Comparison of ENCODE assay signal across 14 mouse cellular contexts in genomic region chr2:85131724-85132123, GRCm38 (mm10). TPM values are rescaled to one million over a fixed set of nuclear protein-coding genes. Genes with fewer than 3 reads are reported as not detected.
A peak's percentile ranks its signal among the peaks of the same experiment; 100 is the strongest.
DNase-seq lines count a peak whose midpoint lies in the region; ATAC-seq and TF ChIP-seq lines count a peak whose summit lies in the region.
"Had no signal": no experiment of that assay in that cellular context is flagged by ENCODE, and none has a peak within 500 bp of the region (broad histone marks: within the 10 kb centered on the region; RNA-seq: fewer than 3 reads in every experiment).

No protein-coding gene starts in this region.

- intact Hi-C loops in heart, adult 2 months (cut with DNase I) = loop anchor here (1.0 kb wide), 1 partner anchor 47 kb away; no protein-coding TSS in a partner anchor
- intact Hi-C loops in heart, postnatal 36 days (cut with DNase I) = no loop called here

- H3K27me3 ChIP-seq in heart, adult 2 months (ENCODE audit: control insufficient read depth, insufficient read depth, low read length) = no peaks in the 10 kb centered on the region
- peaks cover 7% of the 10 kb centered on the region for H3K27me3 ChIP-seq in liver, embryonic 11.5 days (replicated peaks; ENCODE audit: control insufficient read depth, insufficient read depth, low read length)
- H3K27me3 ChIP-seq in liver, postnatal 0 days (ENCODE audit: insufficient read depth, low read length) = no peaks in the 10 kb centered on the region
- peaks cover 2% of the 10 kb centered on the region; the same call in 1 of the 2 replicates for H3K27me3 ChIP-seq in heart, embryonic 12.5 days (replicated peaks)
- H3K27me3 ChIP-seq: embryonic facial prominence, embryonic 12.5 days had no signal

- peaks cover 16% of the 10 kb centered on the region for H3K4me1 ChIP-seq in heart, adult 2 months (ENCODE audit: control insufficient read depth, insufficient read depth, low read length)
- H3K4me1 ChIP-seq in liver, embryonic 11.5 days (replicated peaks; ENCODE audit: control insufficient read depth, insufficient read depth, low read length) = peaks cover 16% of the 10 kb centered on the region
- peaks cover 9% of the 10 kb centered on the region; the same call in 1 of the 2 replicates for H3K4me1 ChIP-seq in liver, postnatal 0 days (ENCODE audit: insufficient read depth)
- H3K4me1 ChIP-seq in heart, embryonic 12.5 days (replicated peaks) = peaks cover 26% of the 10 kb centered on the region
- H3K4me1 ChIP-seq: embryonic facial prominence, embryonic 12.5 days had no signal

- no peak overlapping the region for H3K4me3 ChIP-seq in heart, adult 2 months
- no peak overlapping the region for H3K4me3 ChIP-seq in liver, embryonic 11.5 days (ENCODE audit: low read depth, low read length)
- H3K4me3 ChIP-seq in liver, postnatal 0 days (ENCODE audit: low read depth, low read length) = no peak overlapping the region
- no peak overlapping the region for H3K4me3 ChIP-seq in heart, embryonic 12.5 days
- H3K4me3 ChIP-seq: embryonic facial prominence, embryonic 12.5 days had no signal

- DNase-seq in heart, adult 2 months = peak in 1 of 2 experiments; percentile 52
- DNase-seq in heart, postnatal 36 days = no peak
- no peak for DNase-seq in liver, embryonic 11.5 days (ENCODE audit: low spot score)
- DNase-seq in liver, postnatal 0 days = no peak
- no peak for DNase-seq in layer of hippocampus, adult 11-12 months (ENCODE audit: low spot score)
- DNase-seq in natural killer cell, adult 2 months (ENCODE audit: low spot score in 2 of 2) = no peak
- DNase-seq: adrenal gland, adult 8-10 months; cerebellum, adult 18-20 months; thymus, postnatal 14 days had no signal

- ATAC-seq in liver, embryonic 11.5 days (replicated peaks; ENCODE audit: low FRiP score) = 0 out of 2 replicates have a peak, but pooled peaks have one; percentile 22
- no peak for ATAC-seq in liver, postnatal 0 days
- no peak for ATAC-seq in heart, embryonic 12.5 days (ENCODE audit: insufficient number of reproducible peaks, low FRiP score)
- ATAC-seq in megakaryocyte-erythroid progenitor cell, adult 5-6 weeks (replicated peaks; ENCODE audit: low FRiP score, low TSS enrichment, poor library complexity, severe bottlenecking) = peak; percentile 42
- ATAC-seq: CD4-positive, CD25-positive, alpha-beta regulatory T cell, adult 4 months; Patski had no signal

- no peak for TF ChIP-seq EP300 in heart, adult 2 months (IDR thresholded peaks at IDR 0.05; ENCODE audit: insufficient read depth, low read depth, low read length)
- no peak for TF ChIP-seq EP300 in liver, postnatal 0 days (IDR thresholded peaks at IDR 0.05; ENCODE audit: low read depth)

- no peaks in the 10 kb centered on the region for H3K9me3 ChIP-seq in liver, embryonic 11.5 days (ENCODE audit: control insufficient read depth, low read length)
- H3K9me3 ChIP-seq in liver, postnatal 0 days (ENCODE audit: low read length) = no peaks in the 10 kb centered on the region
- no peaks in the 10 kb centered on the region for H3K9me3 ChIP-seq in heart, embryonic 12.5 days (replicated peaks)
- H3K9me3 ChIP-seq: embryonic facial prominence, embryonic 12.5 days had no signal

- no peaks in the 10 kb centered on the region for H3K79me2 ChIP-seq in heart, adult 2 months (replicated peaks; ENCODE audit: control insufficient read depth, insufficient read depth, low read length)

- H3K27ac ChIP-seq in heart, adult 2 months = peak overlapping the region; percentile 85
- H3K27ac ChIP-seq in liver, embryonic 11.5 days (ENCODE audit: low read depth, low read length) = no peak overlapping the region
- no peak overlapping the region for H3K27ac ChIP-seq in liver, postnatal 0 days (ENCODE audit: low read depth)
- peak overlapping the region; percentile 60; the same call in 1 of the 2 replicates for H3K27ac ChIP-seq in heart, embryonic 12.5 days (ENCODE audit: poor library complexity, severe bottlenecking)
- H3K27ac ChIP-seq: embryonic facial prominence, embryonic 12.5 days had no signal

- peaks cover 3% of the 10 kb centered on the region; the same call in 1 of the 2 replicates for H3K36me3 ChIP-seq in heart, adult 2 months (ENCODE audit: control insufficient read depth, insufficient read depth, low read length)
- H3K36me3 ChIP-seq in liver, embryonic 11.5 days (ENCODE audit: control insufficient read depth, insufficient read depth, low read length) = no peaks in the 10 kb centered on the region
- H3K36me3 ChIP-seq in liver, postnatal 0 days (replicated peaks; ENCODE audit: insufficient read depth, low read length) = no peaks in the 10 kb centered on the region
- no peaks in the 10 kb centered on the region for H3K36me3 ChIP-seq in heart, embryonic 12.5 days
- H3K36me3 ChIP-seq: embryonic facial prominence, embryonic 12.5 days had no signal

- TF ChIP-seq POLR2A in heart, adult 2 months (IDR thresholded peaks at IDR 0.05; ENCODE audit: insufficient read depth, low read depth, low read length) = no peak

- 32% methylated on average over 1 of the region's 1 CpGs for WGBS in heart, adult 2 months
- WGBS in liver, embryonic 11.5 days = 20% methylated on average over 1 of the region's 1 CpGs
- 45% methylated on average over 1 of the region's 1 CpGs for WGBS in liver, postnatal 0 days (ENCODE audit: insufficient replicate concordance)
- WGBS in heart, embryonic 12.5 days = 20% methylated on average over 1 of the region's 1 CpGs

- no peak overlapping the region for H3K9ac ChIP-seq in heart, adult 2 months (ENCODE audit: low read depth, low read length)
- H3K9ac ChIP-seq in liver, embryonic 11.5 days (ENCODE audit: low read depth, low read length) = no peak overlapping the region
- H3K9ac ChIP-seq in liver, postnatal 0 days (replicated peaks) = no peak overlapping the region
- no peak overlapping the region for H3K9ac ChIP-seq in heart, embryonic 12.5 days
- H3K9ac ChIP-seq: embryonic facial prominence, embryonic 12.5 days had no signal

- no peak for TF ChIP-seq CTCF in heart, adult 2 months (IDR thresholded peaks at IDR 0.05)
- no peak for TF ChIP-seq CTCF in liver, postnatal 0 days (IDR thresholded peaks at IDR 0.05; ENCODE audit: low read depth)

- no peak overlapping the region for H3K4me2 ChIP-seq in liver, embryonic 11.5 days
- H3K4me2 ChIP-seq in liver, postnatal 0 days (ENCODE audit: low read depth, low read length) = no peak overlapping the region
- no peak overlapping the region for H3K4me2 ChIP-seq in heart, embryonic 12.5 days
- H3K4me2 ChIP-seq: embryonic facial prominence, embryonic 12.5 days had no signal

RNA-seq across cellular contexts. Expression of gene Aplnr, which starts 4.3 kb away (rescaled TPM):
- total RNA-seq in heart, adult 2 months (2021) = 10 to 100 TPM; 20.5 to 21.4 TPM
- 35.3 and 76.1 TPM in 2 replicates for polyA plus RNA-seq in heart, adult 2 months (2012; rRNA removed)
- 10 to 100 TPM; 34.0 to 60.3 TPM for total RNA-seq in heart, postnatal 36 days (2021)
- 12.7 and 14.4 TPM in 2 replicates for polyA plus RNA-seq in liver, embryonic 11.5 days (2014; fragmentation: Nextera tagmentation; extraction: Ambion mirVana)
- polyA plus RNA-seq in liver, postnatal 0 days (2015; fragmentation: Nextera tagmentation; extraction: Ambion mirVana) = 2.3 and 2.5 TPM in 2 replicates
- polyA plus RNA-seq in heart, embryonic 12.5 days (2016; fragmentation: Nextera tagmentation; extraction: Ambion mirVana) = 8.5 and 8.6 TPM in 2 replicates
- not detected in 2 replicates for total RNA-seq in megakaryocyte-erythroid progenitor cell, adult 5-6 weeks (2014; fragmentation: Nextera tagmentation)
- not detected in 2 replicates for total RNA-seq in megakaryocyte-erythroid progenitor cell, adult 5-6 weeks (2017)
- polyA plus RNA-seq: CD4-positive, CD25-positive, alpha-beta regulatory T cell, adult 4 months had no signal

Comparison
In these comparisons a context has a peak if more than half of its experiments do, and no peak if none do; other contexts are left out.
1. ATAC-seq: peak in liver, embryonic 11.5 days (single experiment) and megakaryocyte-erythroid progenitor cell, adult 5-6 weeks (single experiment); none in liver, postnatal 0 days (single experiment) and heart, embryonic 12.5 days (single experiment).
2. H3K27ac ChIP-seq: peak in heart, adult 2 months (single experiment) and heart, embryonic 12.5 days (single experiment); none in liver, embryonic 11.5 days (single experiment) and liver, postnatal 0 days (single experiment).